Mouse (Mus musculus) kidney, adult 2 months (tissue): ENCODE measurements at regions not wholly inside any gene's neighbourhood (a gene's known extent, or its start where the extent isn't known, plus 50 kb on each side); places are given as distances from the start of the nearest gene placed in this dataset.

ENCODE experiments used
- DNase-seq: peaks from one replicate; pipeline ENCODE4 v3.0.0; 2021
- H3K27ac ChIP-seq: fragments of 200-500 bp; 2 replicates; pipeline ENCODE4 v1.5.1; 2012; ENCODE audit warnings: low read depth, low read length, control low read depth, inconsistent platforms; ENCODE audit not compliant: insufficient read depth
- H3K27me3 ChIP-seq: fragments of 200-500 bp; replicated peaks from 2 replicates; pipeline ENCODE4 v1.6.1; 2012; ENCODE audit warnings: mild to moderate bottlenecking, moderate library complexity, low read length, inconsistent platforms; ENCODE audit not compliant: control insufficient read depth, insufficient read depth
- H3K36me3 ChIP-seq: fragments of 200-500 bp; 2 replicates; pipeline ENCODE4 v1.6.1; 2012; ENCODE audit warnings: mild to moderate bottlenecking, moderate library complexity, low read length, inconsistent platforms; ENCODE audit not compliant: control insufficient read depth, insufficient read depth
- H3K4me1 ChIP-seq: fragments of 200-500 bp; 2 replicates; pipeline ENCODE4 v1.6.1; 2011; ENCODE audit warnings: low read length; ENCODE audit not compliant: control insufficient read depth, insufficient read depth
- H3K4me3 ChIP-seq: fragments of 200-500 bp; 2 replicates; pipeline ENCODE4 v1.5.1; 2011; ENCODE audit warnings: mild to moderate bottlenecking, low read depth, low read length, control low read depth; ENCODE audit not compliant: insufficient read depth
- CTCF ChIP-seq: fragments of 200-500 bp; conservative IDR thresholded peaks from 2 replicates; pipeline ENCODE4 v1.5.1; 2011; ENCODE audit warnings: low read depth, mild to moderate bottlenecking, control low read depth, low read length, moderate library complexity, mixed read lengths; ENCODE audit not compliant: insufficient read depth, insufficient read length
- POLR2A ChIP-seq: fragments of 200-500 bp; IDR thresholded peaks from one replicate; pipeline ENCODE4 v1.6.1; 2011; ENCODE audit warnings: low read depth, low read length, control low read depth
- WGBS: fragments of 180-500 bp; shearing (Covaris S2); methylation state at CpG from one replicate; pipeline ENCODE4 v1.1.7; 2018; 5-methylcytosine and 5-hydroxymethylcytosine counted together

- H3K27me3 ChIP-seq: no peaks in the 10 kb centered on the region
- WGBS: 42% methylated on average over 4 of the region's 4 CpGs
- no peaks in the 10 kb centered on the region for H3K36me3 ChIP-seq
- no peak for DNase-seq
- TF ChIP-seq POLR2A: no peak
- no peak overlapping the region for H3K27ac ChIP-seq
- no peaks in the 10 kb centered on the region for H3K4me1 ChIP-seq
- no peak overlapping the region for H3K4me3 ChIP-seq
Measured at GRCm38 (mm10) chr3:120982218-120982617, 189.3 kb downstream of the Rwdd3 start.

GRCm38 (mm10) chr3:120970746-120971466 is 200.6 kb downstream of the Rwdd3 start:
- Histone ChIP-seq H3K27ac (no peak overlapping the region), H3K27me3 (no peaks in the 10 kb centered on the region; the same call in 1 of the 2 replicates), H3K4me3 (no peak overlapping the region), H3K4me1 (no peaks in the 10 kb centered on the region), H3K36me3 (no peaks in the 10 kb centered on the region)
- TF ChIP-seq CTCF (no peak), POLR2A (no peak)
- 41% methylated on average over 14 of the region's 14 CpGs for WGBS
- DNase-seq: no peak

- TF ChIP-seq CTCF: no peak
- no peak for TF ChIP-seq POLR2A
- WGBS: 91% methylated on average over 8 of the region's 8 CpGs
Measured at GRCm38 (mm10) chr3:120946906-120947305, 224.6 kb downstream of the Rwdd3 start.

DNA sequence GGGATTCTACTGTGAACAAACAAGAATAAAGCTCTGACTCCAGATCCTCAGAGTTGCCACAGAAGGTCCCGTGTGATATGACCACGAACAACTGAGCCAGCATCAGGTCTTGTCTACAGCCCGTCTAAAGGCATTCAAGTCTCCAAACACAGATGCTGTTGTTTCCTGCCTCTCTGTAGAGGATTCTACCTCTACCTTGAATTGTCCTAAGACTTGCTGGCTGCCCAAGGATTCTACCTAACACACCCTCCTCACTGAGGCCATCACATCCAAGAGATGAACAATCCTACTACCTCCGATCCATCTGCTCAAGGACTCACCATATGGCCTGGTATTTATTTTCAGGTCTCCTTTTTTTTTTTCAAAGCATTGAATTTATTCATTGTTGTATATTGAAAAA is 237.1 kb downstream of the Rwdd3 start:
- TF ChIP-seq CTCF: no peak
- TF ChIP-seq POLR2A: no peak
- Histone ChIP-seq H3K4me3 (no peak overlapping the region), H3K4me1 (no peaks in the 10 kb centered on the region), H3K27ac (no peak overlapping the region), H3K36me3 (no peaks in the 10 kb centered on the region), H3K27me3 (no peaks in the 10 kb centered on the region)
- DNase-seq: no peak
- WGBS: 99% methylated on average over 4 of the region's 4 CpGs

More at GRCm38 (mm10) chr3:120946906-120947305, 224.6 kb downstream of the Rwdd3 start:
- Histone ChIP-seq H3K27ac (no peak overlapping the region), H3K27me3 (no peaks in the 10 kb centered on the region), H3K36me3 (no peaks in the 10 kb centered on the region), H3K4me1 (no peaks in the 10 kb centered on the region), H3K4me3 (no peak overlapping the region)
- DNase-seq: no peak

GRCm38 (mm10) chr3:120920351-120920750 is 251.1 kb downstream of the Rwdd3 start:
- 76% methylated on average over 2 of the region's 2 CpGs for WGBS
- Histone ChIP-seq H3K27ac (no peak overlapping the region), H3K27me3 (no peaks in the 10 kb centered on the region), H3K4me1 (no peaks in the 10 kb centered on the region), H3K4me3 (no peak overlapping the region), H3K36me3 (no peaks in the 10 kb centered on the region)
- DNase-seq: no peak
- no peak for TF ChIP-seq POLR2A
- no peak for TF ChIP-seq CTCF

DNA sequence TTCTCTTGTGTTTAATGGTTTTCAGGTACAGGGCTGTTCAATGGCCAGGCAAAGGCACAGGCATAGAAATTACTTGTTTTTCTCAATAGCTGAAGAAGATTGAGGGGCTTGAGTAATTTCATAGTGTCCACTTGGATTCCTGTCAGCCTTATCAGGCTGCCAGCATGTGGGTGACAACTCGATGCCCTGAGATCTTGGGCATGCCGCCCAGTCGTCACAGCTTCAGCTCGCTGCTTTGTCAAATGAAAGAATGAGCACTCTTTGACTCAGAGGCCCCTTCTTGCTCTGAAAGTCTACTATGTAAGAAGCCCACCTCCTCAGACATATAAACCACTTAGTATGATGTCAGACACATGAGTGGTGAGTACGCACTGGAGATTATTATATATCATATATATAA is 272.6 kb downstream of the Rwdd3 start:
- no peaks in the 10 kb centered on the region for H3K4me1 ChIP-seq
- H3K27me3 ChIP-seq: no peaks in the 10 kb centered on the region
- no peak overlapping the region for H3K4me3 ChIP-seq
- H3K27ac ChIP-seq: no peak overlapping the region
- H3K36me3 ChIP-seq: no peaks in the 10 kb centered on the region
- TF ChIP-seq CTCF: no peak
- no peak for TF ChIP-seq POLR2A
- WGBS: 90% methylated on average over 5 of the region's 5 CpGs
- no peak for DNase-seq

GRCm38 (mm10) chr3:120898258-120898657 is 273.2 kb downstream of the Rwdd3 start:
- no peak for TF ChIP-seq POLR2A
- no peak for TF ChIP-seq CTCF
- 75% methylated on average over 9 of the region's 9 CpGs for WGBS

GRCm38 (mm10) chr3:120897758-120898157 is 273.7 kb downstream of the Rwdd3 start:
- TF ChIP-seq POLR2A (no peak), CTCF (no peak)
- H3K4me3 ChIP-seq: no peak overlapping the region
- DNase-seq: no peak
- H3K27ac ChIP-seq: no peak overlapping the region
- 93% methylated on average over 9 of the region's 9 CpGs for WGBS
- H3K4me1 ChIP-seq: no peaks in the 10 kb centered on the region
- H3K36me3 ChIP-seq: no peaks in the 10 kb centered on the region
- H3K27me3 ChIP-seq: no peaks in the 10 kb centered on the region

More at GRCm38 (mm10) chr3:120898258-120898657, 273.2 kb downstream of the Rwdd3 start:
- Histone ChIP-seq H3K27me3 (no peaks in the 10 kb centered on the region), H3K4me1 (no peaks in the 10 kb centered on the region), H3K27ac (no peak overlapping the region), H3K36me3 (no peaks in the 10 kb centered on the region), H3K4me3 (no peak overlapping the region)
- no peak for DNase-seq
